Mouse (Mus musculus) activated CD4-positive, CD25-positive, alpha-beta regulatory T cell, adult 4 months (primary cell): ENCODE data around the gene Cdh22. TPM values are rescaled to one million over a fixed set of nuclear protein-coding genes. Genes with fewer than 3 reads are reported as not detected.

Experiments used
- ATAC-seq: one replicate; pipeline ENCODE4 v1.8.0; 2017
- polyA plus RNA-seq, 2 experiments: library from polyadenylated mRNA; unstranded; fragments of 100-300 nt; shearing (Covaris generic); gene quantifications; one replicate each; pipeline ENCODE4 v1.2.1; 2017

Cdh22 gene
- polyA plus RNA-seq, 2 experiments from 2014 or later: not detected

DNA sequence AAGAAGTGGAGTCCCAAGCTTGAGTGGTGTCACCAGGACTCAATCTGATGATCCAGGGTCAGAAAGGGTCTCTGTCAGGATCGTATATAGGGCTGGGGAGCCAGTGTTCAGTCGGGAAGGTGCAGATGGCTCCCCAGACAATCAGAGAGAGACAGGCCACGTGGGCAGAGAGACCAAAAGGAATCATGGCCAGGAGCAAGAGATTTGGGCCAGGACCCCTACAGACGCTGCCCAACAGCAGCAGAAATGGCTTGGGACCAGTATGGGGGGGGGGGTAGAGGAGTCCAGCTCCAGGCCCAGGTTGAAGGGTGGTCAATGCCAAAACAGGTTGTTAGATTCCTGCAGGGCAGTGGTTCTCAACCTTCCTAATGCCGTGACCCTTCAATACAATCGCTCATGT lies 29.2 kb downstream of the Cdh22 start:
- ATAC-seq: no peak

DNA sequence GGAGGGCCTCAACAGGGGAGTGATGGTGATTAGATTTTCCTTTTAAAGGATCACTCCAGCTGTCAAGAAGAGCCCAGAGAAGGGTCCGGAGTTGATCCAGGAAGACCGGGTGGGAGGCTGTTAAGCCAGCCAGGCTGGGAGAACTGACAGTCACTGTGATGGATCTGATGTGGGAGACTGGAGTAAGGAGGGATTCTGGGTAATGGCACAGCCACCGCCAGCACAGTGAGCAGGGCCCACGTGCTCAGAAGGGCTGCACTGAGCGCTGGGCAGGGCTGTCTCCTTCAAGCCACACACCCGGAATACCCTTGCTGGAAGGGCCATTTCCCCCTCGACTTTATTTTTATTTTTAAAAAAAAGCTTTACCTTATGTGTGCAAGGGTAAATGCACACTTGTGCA lies 29.7 kb downstream of the Cdh22 start:
- ATAC-seq: no peak

DNA sequence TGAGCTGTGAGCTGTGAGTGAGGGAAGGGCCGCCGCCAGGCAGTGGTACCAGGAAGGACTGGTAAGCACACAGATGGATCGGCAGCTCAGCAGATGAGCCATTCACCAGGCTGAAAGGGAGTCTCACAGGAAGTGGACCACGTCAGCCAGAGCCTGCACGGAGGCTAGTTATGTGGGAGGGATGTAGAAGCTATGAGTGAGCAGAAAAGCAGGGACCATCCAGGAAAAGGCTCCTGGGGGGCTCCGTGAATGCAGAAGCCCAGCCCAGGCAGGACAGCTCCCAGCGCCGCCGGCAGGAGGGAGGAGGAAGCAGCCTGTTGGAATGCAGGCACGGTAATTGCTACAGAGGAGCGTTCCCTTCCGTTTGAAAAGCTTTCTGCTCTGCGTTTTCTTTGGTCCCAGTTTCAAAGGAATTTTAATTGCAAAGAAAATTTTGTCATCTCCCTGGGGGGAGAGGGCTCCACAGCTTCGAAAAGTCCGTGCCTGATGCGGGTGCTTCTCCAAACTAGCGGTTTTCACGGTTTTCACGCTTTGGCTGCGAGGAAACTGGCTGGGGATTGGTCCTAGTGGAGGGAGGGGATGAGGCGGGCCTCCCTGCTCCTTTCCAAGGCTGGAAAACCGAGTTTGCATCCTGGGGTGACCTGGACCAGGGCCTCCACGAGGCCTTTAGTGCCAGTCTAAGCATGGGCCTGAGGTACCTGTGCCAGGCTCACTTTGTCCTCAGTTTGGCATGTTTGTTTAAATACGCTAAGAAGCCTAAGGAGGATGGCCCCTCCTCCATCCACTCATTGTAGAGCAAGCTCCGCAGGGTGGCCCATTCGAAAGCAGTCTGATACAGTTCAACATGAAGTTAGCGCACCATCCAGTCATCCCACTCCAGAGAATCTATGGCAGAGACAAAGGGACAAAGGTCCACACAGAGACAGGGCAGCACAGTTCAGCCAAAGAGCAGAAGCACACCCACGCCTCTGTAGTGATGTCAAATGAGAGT lies 32.6 kb downstream of the Cdh22 start:
- ATAC-seq: no peak

DNA sequence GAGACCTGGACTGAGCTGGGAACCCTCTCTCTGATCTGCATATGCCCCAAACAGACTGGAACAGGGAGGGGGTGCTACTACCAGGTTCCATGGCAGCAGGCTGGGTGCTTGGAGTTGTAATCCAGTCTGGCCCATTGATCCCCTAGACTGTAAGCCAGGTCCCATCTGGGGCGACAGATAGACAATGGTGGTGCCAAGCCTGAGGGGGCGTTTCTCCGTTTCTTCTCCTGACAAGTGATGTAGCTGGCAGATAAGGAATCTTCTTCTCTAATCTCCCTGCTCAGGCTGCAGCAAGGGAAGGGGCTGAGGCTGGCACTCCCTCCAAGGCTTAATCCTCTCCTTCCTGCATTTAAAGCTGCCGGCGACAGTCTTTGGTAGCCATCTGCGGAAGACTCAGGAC lies 37.1 kb downstream of the Cdh22 start:
- ATAC-seq: no peak

DNA sequence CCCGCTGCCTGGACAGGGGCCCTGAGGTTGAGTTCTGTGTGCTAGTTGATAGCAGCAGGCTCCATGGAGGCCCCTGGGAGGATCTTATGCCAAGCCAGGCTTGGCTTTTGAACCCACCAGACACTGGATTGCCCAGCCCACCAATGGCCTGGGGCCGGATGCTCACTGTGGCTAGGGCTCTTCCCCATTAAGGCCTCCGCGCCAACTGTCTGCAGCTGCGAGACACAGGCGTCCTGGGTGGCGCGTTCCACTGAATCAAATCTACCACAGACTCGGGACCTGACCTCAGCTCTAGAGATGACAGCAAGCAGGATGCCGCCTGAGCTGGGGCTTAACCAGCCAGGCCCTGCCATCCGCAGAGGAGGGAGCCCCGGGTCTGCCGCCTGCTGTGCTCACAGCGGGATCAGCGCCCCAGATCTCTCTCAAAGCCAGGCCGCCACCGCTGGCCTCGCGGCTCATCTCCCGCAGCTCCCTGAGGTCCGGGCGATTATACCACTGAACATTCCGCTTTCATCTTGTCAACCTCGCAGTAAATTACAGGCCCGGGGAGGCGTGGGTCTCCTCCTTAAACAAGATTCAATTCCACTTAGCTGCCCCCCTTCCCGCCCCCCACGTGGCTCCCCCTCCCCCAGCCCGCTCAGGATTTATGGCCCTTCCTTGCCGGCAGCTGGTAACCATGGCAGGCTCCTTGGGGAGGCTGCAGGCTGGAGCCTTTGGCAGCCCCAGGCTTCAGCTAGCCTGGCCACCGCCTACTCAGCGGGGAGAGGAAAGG lies 39.1 kb downstream of the Cdh22 start:
- ATAC-seq: no peak

DNA sequence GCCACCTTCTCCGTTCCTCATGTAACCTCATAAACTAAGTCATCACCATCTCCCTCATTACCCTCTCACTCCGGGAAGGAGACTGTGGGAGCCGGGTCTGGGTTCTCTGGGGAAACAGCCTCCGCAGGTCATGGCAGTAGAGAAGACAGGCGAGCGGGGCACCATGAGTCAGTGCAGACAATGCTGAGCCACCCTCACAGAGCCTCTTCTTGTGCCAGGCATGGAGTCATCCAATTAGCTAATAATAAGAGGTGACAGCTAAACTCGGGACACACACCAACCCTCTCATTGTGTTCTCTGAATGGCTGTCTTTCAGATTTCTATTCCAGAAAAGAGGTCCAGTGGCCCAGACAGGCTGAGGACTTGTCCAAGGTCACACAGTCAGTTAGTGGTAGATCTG lies 43.2 kb downstream of the Cdh22 start:
- no peak for ATAC-seq

DNA sequence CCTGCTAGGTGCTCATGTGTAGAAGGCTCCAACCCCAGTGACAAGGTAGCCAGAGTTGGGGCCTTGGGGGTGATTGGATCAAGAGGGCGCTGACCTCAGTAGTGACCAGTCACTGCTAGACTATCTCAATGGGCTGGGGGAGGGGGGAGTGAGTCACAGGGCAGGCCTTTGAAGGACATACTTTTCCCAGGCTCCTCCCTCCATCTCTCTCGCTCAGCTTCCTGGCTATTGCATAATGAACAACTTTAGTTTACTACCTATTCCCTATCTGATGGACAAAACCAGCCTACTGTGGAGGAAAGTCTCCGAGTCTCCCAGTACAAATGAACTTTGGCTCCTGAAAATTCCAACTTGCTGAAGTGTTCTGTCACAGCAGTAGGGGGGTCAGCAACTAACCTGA lies 45.1 kb downstream of the Cdh22 start:
- ATAC-seq: no peak

DNA sequence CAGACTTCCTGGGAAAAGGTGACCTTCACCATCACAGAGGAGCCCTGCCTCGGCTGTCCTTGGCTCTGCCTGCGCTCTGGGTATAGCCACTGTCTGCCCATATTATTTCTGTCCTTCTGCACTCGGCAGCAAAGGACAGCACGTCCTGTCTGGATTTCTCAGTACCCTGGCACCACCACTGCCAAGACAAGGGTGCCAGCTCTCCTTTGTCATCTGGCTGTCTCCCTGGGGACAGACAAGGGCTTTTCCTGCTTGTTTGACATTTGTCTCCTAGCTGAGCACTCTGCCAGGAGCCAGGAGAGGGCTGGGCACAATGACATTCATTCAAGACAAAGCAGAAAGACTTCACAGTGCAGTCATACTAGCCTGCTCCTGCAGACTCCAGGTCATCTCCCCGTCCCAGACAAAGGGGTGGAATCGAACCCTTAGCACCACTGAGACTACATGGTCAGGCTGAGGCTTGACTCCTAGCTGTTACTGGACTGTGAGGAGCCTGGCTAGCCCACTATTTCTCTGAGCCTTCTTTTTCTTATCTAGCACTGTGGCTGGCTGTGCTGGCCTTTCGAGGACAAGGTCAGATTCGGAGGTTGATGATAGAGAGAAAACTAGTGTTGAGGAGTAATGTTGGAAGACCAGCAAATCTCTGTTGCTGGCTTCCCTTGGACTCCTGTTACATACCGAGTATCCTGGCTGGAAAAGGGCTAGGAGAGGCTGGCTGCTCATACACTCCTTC lies 46.8 kb downstream of the Cdh22 start:
- no peak for ATAC-seq

DNA sequence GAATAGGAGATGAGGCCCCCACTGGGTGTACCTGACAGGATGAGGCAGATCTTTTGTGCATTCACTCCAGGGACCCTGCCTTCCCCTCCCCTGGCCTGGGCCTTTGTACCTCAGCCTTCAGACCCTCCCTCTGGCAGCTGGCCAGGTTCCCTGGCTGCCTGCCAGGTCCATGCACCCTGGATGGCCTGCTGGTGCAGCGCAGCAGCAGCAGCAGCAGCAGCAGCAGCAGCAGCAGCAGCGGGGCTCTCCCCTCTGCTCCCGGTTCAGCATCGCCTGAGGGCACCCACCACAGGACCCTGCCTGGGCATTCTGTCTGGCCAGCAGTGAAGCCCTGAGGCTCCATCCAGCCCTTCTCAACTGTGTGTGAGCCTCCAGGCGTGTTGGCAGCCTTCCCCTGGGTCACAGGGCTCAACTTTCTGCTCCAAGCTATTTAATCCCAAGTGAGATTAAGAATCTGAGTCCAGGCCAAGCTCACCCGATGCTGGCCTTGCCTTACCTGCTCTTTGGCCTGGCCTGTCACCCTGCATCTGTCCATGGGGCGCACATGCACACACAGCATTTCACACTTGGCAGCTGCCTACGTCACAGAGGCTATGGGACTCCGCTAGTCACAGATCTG lies 50.5 kb downstream of the Cdh22 start:
- no peak for ATAC-seq

DNA sequence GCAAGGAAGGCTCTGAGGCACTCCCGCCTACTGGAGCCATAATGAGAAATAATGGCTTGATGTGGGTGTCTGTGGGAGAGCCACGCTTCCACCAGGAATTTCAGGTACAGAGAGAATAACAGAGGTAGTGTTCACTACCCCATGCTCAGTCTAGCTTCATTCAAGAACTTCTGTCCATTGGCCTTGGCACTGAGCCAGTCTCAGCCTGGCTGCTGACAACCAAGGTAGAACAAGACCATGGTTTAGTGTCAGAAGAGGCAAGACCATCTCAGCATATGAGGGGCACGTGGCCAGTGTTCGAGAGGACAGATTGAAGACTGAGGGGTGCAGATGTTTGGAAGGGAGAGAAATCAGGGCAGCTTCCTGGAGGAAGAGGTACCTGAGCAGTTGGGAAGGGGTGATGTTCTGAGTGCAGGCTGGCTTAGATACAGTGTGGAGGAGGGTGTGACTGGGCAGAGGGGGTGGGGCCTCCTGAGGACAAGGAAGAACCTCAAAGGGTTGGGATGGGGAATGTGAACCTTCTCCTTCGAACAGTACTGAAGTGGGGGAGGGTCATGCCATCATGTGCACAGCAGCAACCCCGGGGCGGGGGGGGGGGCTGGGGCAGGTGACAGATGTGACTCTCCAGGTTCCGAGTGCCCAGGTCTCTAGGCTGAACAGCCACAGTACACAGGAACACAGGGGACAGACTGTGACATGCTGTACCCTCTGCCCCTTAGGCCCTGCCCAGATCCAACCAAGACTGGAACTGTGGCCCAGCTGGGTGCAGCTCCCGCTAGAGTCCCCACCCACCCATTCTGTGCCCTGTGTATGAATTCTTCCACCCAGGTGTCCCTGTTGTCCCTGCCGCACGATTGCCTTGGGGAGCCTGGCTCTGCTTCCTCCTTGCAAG lies 52.3 kb downstream of the Cdh22 start:
- no peak for ATAC-seq

DNA sequence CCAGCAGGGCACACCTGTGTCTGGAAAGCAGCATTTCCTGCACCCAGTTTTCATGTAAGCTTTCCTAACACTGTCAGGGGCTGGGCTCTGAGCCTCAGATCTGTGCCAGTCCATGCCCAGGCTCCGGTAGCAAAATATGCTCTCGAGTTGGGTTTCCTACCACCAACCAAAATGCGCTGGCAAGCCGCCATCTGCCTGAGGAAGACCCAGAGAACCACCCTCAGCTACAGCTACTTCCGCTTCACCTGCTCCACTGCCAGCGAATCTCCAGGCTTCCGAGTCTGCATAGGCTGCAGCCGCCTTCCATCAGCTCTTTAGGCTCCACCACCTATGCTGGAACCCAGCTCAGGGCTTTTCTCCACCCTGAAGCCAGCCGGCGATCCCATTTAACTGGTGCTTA lies 55.4 kb downstream of the Cdh22 start:
- no peak for ATAC-seq

DNA sequence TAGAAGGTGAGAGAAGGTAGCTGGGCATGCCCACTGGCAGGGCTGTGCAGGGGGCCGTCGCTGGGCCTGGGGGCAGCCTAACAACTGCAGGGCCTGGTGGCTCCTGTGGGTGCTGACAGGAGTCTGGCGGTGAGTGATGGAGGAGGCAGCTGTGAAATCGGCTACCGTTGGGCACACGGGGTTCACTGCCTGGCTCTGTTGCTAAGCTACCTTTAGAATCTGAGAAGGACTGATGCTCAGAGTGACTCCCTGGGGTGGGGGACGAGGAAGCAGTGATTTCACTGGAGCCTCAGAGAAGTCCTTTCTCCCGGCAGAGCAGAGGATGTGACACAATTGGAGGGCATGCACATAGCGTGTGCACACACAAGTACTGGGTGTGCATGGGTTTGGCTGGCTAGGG lies 57.7 kb downstream of the Cdh22 start:
- no peak for ATAC-seq

DNA sequence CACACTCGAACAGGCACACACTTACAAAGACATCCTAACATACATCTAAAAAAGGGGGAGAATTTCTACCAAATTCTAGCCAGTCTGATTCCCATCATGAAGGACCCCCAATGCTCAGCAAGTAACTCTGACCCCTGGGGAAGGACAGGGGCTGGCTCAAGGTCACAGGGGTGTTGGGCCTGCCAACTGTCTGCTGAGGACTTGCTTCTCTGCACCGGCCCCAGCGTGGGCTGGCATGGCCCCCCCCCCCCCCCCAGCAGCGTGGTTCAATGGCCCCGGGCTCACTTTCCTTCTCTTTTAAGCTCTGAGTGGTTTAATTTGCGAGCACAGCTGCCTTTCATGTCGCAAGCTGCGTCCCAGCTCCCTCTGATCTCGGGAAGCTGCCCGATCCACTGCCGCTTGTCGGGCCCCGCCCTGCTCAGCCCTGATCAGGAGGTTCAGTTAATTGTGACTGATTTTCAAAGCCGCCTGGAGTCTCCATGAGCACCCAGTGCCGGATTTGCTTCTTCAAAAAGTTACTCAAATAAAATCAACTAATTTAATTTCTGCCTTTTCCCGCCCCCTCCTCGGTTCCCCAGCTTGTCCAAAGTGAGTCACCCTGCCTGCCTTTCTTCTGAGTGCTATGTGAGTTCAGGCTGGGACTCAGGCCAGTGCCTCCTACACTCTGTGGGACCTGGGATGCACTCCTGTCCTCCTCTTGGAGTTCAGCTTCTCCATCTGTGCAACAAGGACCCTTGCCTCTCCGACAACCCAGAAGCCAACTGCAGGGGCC lies 67.8 kb downstream of the Cdh22 start:
- no peak for ATAC-seq

DNA sequence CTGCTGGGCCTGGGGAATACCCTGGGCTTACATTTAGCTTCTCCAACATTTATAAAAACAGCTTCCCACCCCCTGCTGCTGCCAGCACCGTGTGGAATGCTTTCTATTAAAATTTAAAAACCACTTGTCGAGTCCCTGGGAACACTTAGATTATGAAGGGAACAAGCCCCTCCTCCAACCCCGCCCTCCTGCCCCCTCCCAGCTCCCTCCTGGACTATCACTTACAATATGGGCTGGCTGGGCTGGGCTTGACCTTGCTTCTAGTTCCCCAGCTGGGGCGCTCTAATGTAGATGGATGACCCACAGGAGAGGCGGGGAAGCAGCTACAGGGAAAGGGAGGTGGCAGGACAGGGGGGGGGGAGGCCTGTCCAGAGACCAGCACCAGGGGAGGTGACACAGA lies 72.4 kb downstream of the Cdh22 start:
- no peak for ATAC-seq

DNA sequence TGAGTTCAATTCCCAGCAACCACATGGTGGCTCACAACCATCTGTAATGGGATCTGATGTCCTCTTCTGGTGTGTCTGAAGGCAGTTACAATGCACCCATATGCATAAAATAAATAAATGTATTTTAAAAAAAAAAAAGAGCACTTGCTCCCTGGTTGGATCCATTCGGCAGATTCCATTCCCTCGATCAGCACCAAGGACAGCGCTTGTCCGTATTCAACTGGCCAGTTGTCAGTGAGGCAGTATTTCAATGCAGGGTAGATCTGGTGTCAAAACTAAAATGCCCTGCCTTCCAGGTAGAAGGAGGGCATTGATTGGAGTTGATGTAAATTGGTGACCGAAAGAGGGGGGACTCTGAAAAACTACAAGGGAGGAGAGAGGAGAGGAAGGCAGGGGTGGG lies 74.2 kb downstream of the Cdh22 start:
- ATAC-seq: no peak

DNA sequence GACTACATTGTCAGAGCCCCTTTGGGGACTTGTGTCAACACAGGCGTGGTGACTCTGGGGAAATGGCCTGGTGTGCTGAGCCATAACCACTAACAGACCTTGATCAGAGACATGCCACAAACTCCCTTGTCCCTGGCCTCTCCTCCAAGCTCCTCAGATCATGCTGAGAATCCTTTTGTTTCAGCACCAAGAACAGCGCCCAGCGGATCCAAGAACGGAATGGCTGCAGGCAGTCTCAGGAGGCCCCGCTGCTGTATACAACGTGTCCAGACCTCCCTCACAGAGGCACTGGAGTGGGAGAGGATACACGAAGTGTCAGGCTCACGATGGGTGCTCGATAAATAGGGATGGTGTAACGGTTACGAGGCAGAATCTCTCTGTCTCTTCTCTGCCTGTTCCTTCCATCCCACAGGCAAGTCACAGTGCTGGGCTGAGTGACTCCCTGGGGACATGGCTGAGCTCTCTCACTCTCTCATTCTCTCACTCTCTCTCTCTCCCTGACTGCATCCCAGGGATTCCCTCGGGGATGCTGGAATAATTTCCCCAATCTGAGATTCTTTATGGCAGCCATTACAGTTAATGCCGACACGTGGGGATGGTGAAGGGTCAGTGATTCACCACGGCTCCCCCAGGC lies 75.5 kb downstream of the Cdh22 start:
- no peak for ATAC-seq

DNA sequence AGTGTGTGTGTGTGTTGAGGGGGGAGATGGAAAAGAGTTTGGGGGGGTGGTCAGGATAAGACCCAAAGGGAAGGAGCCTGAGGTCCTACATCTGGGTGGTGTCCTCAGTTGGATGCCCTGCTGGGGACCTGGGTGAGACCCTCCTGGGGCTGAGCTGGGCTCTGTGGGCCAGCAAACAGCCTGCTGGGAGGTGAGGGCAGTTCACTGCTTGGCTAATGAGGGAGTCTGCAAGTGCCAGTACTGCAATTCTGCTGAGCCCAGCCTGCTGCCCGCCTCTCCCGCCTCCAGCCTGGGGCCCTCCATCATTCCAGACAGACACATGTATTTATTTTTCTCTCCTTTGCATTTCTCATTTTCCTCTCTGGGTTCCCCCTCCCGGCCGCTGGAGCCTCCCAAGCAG lies 76.3 kb downstream of the Cdh22 start:
- ATAC-seq: no peak

DNA sequence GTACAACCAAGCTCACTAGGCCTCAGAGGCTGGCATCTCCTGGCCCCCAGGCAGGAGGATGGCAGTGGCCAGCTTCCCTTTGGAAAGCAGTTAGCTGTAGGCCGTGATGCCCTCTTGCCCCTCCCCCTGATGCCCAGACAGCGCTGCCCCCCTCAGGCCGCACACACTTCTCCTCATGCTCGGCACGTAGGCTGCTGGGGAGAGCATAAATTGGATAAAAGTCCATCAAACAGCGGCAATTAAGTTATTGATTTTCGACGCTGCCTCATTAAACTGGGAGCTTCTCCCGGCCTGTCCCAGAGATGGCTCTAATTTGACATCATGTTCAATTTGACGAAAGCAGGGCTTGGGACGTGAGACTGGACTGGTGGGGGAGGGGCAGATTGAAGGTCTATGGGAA lies 76.8 kb downstream of the Cdh22 start:
- no peak for ATAC-seq

DNA sequence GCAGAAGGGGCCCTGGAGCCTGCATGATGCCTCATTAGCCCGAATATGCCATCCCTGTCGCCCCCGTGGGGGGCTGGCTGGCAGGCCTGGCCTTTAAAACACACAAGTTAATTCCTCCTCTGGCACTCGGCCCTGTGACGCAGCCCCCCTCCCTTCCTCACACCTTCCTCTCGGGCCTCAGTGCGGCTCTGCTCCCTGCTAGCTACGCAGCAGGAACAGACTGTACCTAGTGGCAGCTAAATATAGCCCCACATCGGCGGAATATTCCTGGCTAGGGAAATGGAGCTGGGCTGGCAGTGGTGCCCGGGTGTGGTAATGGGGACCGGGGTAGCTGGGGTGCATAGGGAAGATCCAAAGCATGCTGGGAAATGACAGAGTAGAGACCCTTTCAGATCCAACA lies 81.6 kb downstream of the Cdh22 start:
- no peak for ATAC-seq

DNA sequence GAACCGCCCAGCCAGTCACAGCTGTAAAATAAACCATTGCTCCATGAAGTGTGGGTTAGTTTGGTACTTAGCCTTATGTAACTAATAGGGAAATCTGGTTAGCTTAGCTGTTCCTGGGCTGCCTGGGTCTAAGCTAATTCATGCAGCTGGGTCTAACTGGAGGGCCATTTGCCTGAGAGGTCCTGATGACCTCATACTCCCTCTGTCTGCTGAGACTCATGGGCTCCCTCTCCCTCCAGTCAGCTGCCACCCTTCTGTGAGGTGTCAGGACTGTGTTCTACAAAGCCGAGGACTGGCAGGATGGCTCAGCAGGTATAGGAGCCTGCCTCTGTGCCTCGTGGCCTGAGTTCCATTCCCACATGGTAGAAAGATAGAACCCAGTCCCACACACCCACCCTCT lies 84.9 kb downstream of the Cdh22 start:
- ATAC-seq: no peak
